Mouse (Mus musculus) lung, postnatal 25 days (tissue): ENCODE data around the gene Olfr1395.
"Not testable (repeated sequence)": the region's sequence is repeated elsewhere in the genome, so short reads cannot be mapped to it uniquely, and the experiment has no call there.

Source experiments
- DNase-seq: peaks from one replicate; pipeline ENCODE4 v3.0.0; 2022; ENCODE audit warnings: low spot score

Olfr1395 gene

DNA sequence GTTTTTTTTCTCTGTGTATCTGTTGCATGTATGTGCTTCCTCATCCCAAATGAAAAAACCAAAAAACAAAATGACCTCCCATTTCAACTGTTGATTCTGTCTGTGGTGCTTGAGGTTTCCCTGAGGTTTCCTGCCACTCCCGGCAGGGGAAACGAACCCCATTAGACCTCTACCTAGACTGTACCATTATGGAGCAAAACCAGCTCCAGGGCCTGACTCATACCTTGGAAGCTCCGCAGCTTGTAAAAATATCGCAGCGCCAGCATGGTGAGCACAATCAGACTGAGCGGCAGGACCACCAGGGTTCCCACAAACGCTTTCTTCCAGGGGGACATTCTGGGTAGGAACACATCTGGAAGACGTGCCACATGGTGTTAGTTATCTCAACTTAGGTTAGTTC, 33.3 kb downstream of the Olfr1395 start:
- no peak for DNase-seq

DNA sequence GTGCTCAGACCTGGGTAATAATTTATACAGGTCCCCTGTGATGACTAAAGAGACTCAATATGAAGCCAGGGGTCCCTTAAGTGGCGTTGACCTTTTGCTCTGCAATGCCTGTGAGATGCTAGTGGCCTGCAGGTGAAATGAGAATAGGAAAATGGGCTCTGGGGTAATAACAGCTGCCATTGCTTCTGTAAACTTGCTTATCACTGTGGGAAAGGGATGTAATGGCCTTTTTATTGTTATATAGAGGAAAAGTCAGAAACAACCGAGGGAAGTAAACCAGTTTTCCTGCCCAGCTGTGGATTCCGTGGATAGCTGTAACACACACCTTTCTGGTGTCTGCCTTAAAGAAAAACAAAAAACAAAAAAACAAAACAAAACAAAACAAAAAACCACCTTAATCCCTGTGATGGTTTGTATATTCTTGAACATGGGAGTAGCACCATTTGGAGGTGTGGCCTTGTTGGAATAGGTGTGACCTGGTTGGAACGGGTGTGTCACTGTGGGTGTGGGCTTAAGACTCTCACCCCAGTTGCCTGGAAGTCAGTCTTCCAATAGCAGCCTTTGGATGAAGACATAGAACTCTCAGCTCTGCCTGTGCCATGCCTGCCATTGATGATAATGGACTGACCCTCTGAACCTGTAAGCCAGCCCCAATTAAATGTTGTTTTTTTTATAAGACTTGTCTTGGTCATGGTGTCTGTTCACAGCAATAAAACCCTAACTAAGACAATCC, 34.1 kb downstream of the Olfr1395 start:
- not testable (repeated sequence) for DNase-seq

DNA sequence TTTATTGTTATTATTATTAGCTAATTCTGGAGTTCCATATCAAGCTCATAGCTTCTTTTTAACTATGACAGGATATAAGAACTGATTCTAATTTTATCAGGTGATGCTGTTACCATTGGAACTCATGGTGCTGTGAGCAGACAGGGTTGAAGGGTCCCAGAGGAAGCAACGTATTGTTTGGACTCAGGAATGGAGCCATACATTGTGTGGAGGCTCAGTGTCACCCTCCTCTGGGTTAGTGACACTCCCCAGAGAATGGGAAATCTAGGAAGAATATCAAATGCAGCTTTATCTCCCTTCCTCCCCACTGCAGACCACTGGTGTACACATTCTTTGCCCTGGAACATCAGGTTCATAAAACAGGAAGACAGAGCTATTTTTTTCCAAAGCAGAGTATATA, 41.1 kb downstream of the Olfr1395 start:
- no peak for DNase-seq

DNA sequence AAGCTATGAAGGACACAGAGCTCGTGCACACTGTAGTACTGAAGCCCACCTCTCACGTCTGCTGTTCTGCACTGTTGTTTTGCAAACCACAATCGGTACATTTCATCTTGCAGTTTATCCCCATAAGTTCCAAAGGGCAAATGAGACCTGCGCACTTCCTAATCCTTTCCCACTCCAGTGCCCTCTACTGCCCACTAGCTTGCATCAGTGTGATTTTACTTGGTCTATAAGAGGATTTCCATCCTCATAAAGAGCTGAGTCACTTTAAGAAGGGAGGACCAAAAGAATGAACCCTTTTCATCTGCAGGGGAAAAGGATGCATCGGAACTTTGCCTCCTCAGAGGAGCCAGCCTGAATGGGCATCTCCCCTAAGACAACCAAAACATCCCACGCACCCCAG, 44.4 kb downstream of the Olfr1395 start:
- no peak for DNase-seq

DNA sequence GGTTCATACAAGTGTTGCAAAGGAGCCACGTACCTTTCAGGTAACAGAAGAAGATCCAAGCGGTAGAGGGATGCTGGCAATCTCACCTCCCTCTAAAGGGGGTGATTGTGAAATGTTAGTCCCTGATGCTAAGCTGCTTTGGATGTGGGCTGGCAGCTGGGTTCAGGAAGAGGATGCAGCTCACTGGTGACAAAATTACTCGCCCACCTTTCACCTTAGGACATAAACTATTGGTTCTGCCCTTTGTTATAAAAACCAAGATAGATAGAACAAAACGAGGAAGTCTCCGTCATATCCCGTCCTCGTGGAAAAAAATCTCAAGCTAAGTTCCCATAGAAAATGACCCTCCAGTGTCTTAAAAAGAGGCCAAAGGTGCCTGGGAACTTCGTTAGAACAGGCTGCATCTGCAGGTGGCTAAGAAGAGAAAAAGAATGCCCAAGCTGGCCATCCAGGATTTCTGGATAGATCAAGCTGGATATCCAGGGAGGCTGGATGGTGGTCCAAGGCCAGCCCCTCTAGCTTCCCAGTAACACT, 44.9 kb downstream of the Olfr1395 start, which contains the start of gene Btnl9:
Btnl9 (minus strand) TSS at position 205 of the 534 bp plus-strand sequence.
- DNase-seq = no peak

DNA sequence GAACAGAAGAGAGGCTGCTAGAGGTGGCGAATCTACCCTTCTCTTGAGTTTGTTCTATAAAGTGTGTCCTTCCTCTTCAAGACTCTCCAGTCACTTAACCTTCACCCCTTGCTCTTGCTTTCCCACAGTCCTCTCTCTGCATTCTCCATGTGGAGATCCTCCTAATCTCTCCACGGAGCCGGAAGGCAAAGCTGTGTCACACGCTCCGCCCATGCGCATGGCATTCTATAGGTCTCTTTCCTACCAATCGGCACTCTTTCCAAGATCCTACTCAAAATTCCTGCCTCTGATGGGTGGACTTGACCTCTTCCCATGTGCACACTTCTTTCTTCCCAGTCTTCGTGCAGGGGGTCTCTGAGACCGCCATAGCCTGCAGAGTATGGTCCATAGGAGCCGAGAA, 45.6 kb downstream of the Olfr1395 start:
- DNase-seq = no peak

DNA sequence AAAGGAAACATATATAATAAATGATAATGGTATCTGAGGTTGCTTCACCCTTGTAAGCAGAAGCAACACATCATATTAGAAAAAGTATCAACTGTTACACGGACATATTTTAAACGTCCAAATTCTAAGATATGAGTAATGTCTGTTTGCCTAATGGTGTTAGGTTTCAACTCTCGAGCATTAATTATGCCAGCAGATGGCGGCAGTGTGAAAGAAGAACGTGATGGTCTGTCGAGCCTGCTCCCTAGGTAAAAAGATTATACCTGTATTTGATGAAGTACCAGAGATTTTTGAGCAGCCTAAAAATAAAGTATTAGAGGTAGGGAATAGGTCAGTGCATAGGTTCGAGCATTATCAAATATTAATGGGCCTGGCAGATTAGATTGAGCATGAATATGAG, 47.7 kb downstream of the Olfr1395 start:
- peak; percentile 78 for DNase-seq

DNA sequence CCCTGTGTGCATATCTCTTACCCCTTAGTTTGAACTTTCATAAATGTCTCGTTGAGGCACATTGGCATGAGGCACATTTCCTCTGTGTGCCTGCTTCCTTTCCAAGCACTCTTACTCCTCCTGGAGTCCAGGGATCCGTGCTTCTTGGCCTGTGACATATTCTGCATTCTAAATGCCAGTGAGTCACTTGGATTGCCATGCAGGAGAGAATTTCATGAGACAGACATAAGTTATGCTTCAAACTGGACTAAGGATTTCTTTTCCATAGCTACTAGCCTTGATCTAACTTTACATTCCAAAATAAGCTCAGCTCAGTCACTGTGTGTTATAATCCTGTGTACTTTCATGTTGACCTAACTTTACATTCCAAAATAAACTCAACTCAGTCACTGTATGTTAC, 49.0 kb downstream of the Olfr1395 start:
- no peak for DNase-seq

DNA sequence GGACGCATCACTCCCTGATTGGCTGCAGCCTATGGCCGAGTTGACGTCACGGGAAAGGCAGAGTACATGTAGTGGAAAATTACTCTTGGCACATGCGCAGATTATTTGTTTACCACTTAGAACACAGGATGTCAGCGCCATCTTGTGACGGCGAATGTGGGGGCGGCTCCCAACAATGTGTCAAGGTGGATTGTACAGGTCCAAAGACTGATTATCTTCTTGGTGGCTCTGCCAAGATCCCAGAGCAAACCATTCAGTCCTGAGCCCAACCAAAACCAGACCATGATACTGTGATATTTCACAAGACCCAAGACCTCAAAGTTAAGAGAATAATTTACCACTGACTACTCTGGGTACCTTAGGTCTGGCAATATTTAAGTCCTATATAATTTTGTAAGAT, 52.7 kb downstream of the Olfr1395 start:
- DNase-seq = not testable (repeated sequence)

DNA sequence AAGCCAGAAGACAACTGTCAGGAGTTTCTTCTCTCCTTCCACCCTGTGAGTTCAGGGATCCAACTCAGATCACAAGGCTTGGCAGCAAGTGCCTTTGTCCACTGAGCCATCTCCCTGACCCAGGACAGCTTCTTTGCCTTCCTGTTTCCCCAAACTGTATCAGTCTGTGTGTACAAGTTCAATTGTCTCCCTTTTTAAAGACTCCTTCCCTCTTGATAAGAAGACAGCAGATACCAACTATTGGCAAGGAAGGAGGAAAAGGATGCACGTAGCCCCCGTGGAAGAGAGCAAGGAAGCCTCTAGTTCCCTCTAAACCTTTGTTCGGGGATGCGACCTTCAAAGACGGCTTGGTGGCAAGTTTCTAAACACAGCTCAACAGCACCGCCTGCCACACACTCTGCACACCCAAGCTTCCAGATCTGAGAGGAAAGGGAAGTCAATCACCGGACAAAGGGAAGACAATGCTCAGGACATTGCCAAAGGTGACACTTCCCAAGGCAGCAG, 53.8 kb downstream of the Olfr1395 start:
- DNase-seq = peak; percentile 69
